Mouse (Mus musculus): Measurements from ENCODE around the gene Exph5. TPM values are rescaled to one million over a fixed set of nuclear protein-coding genes. Genes with fewer than 3 reads are reported as not detected.

Exph5 gene
- polyA plus RNA-seq, 1 experiment from 2014 or later, result 7.2 TPM

DNA sequence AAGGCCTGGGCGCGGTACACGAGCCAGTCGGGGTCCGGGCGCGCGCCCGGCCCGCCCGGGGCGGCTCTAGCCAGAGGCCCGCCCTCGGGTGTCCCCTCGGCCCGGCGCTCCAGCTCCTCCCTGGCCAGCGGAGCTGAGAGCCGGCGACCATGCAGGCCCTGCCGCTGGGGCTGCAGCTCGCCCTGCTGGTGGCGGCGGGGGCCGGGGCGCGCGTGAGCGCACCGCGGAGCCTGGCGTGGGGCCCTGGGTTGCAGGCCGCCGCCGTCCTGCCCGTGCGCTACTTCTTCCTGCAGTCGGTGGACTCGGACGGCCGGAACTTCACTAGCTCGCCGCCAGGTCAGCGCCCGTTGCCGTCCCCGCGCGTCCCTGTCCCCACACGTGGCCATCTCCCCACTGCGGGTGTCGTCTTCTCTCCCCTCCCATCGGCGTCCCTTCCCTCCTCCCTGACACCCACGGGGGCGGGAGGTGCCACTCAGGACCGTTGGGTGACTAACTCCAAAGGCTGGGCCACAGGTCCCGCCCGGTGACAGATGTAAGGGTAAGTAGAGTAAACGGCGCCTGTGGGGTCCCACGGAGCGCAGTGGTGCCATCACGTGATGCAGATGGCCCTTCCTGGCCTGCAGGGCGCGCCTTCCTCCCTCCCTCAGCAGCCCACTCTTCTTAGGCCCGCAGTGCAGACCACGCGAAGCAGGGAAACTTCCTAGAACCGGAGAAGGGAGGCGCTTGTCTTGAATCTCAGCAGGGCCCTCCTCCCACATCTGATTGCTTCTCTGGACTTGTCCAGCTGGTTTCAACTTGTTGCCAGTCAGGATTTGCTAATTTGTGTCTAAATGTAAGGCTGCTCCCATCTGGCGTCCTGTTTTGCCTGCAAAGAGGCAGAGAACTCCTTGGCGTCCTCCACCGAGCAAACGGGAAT is 82.7 kb downstream of the Exph5 start, which contains the start of gene Kdelc2:
TSS of gene Kdelc2 (plus strand) at position 75 of the 916 bp plus-strand sequence.
- WGBS, result 0% methylated on average over 57 of the region's 75 CpGs
- peak; percentile 58 for TF ChIP-seq CTCF (IDR thresholded peaks at IDR 0.05)
- peak; percentile 62 for TF ChIP-seq EP300 (IDR thresholded peaks at IDR 0.05)
- Histone ChIP-seq H3K4me3 (ENCODE audit: low read depth, low read length) (peak within 1 kb of the TSS; percentile 82), H3K36me3 (ENCODE audit: insufficient read depth, low read length) (no peaks in the 10 kb centered on the region), H3K4me1 (ENCODE audit: insufficient read depth, low read depth, low read length) (peaks cover 5% of the 10 kb centered on the region), H3K27ac (ENCODE audit: low read length) (peak within 1 kb of the TSS; percentile 98), H3K27me3 (replicated peaks; ENCODE audit: insufficient read depth, low read length) (no peaks in the 10 kb centered on the region), H3K9me3 (ENCODE audit: low read length) (no peaks in the 10 kb centered on the region), H3K4me2 (replicated peaks; ENCODE audit: low read depth, low read length) (peak within 1 kb of the TSS; percentile 89), H3K9ac (replicated peaks; ENCODE audit: low read depth) (peak within 1 kb of the TSS; percentile 89)
- DNase-seq (ENCODE audit: low spot score) (peak; percentile 98), ATAC-seq (peak; percentile 92)

DNA sequence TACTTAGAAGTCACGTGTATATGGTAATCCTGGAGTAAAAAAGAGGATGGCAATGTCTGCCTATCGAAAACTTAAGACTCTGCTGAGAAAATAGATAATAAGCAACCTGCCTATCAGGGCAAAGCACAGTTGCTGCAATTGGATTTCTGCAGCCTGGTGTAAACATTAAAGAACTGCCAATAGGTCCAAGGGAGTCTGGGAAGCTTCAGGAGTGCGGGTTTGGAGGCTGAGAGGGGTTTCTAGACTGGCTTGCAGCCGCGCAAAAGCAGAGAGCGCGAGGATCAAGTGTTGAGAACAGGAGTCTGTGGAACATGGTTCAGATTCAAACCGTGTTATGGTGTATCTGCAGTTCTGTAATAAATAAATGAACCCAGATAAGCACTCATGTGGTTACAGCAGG is 83.4 kb downstream of the Exph5 start:
- ATAC-seq, result peak; percentile 3
- TF ChIP-seq CTCF (IDR thresholded peaks at IDR 0.05) (no peak), EP300 (IDR thresholded peaks at IDR 0.05) (no peak)
- Histone ChIP-seq H3K36me3 (ENCODE audit: insufficient read depth, low read length) (no peaks in the 10 kb centered on the region), H3K9ac (replicated peaks; ENCODE audit: low read depth) (peak overlapping the region; percentile 89; the same call in 1 of the 2 replicates), H3K27ac (ENCODE audit: low read length) (peak overlapping the region; percentile 98), H3K4me1 (ENCODE audit: insufficient read depth, low read depth, low read length) (peaks cover 5% of the 10 kb centered on the region), H3K4me3 (ENCODE audit: low read depth, low read length) (peak overlapping the region; percentile 82), H3K4me2 (replicated peaks; ENCODE audit: low read depth, low read length) (peak overlapping the region; percentile 89), H3K9me3 (ENCODE audit: low read length) (no peaks in the 10 kb centered on the region), H3K27me3 (replicated peaks; ENCODE audit: insufficient read depth, low read length) (no peaks in the 10 kb centered on the region)
- WGBS, result 5% methylated on average over 8 of the region's 8 CpGs
- no peak for DNase-seq (ENCODE audit: low spot score)

DNA sequence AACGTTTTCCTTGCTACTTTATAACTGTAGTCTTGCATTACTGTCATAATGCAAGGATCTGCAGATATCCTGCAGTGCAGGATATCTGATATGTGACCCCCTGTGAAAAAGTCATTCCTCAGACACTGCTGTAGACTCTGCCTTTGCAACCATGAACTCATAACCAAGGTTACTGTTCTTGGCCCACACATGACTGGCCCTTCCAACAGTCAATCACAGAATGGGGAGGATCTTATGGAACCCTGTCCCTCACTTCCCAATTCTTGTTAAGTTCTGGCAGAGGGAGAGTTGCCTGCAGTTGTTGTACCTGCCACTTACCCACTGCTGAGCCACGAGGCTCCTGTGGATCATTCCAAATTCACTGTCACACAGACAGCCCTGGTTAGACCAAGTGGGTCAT is 86.0 kb downstream of the Exph5 start:
- ATAC-seq (no peak), DNase-seq (ENCODE audit: low spot score) (no peak)
- Histone ChIP-seq H3K4me1 (ENCODE audit: insufficient read depth, low read depth, low read length) (peaks cover 5% of the 10 kb centered on the region), H3K9me3 (ENCODE audit: low read length) (no peaks in the 10 kb centered on the region), H3K4me2 (replicated peaks; ENCODE audit: low read depth, low read length) (no peak overlapping the region), H3K4me3 (ENCODE audit: low read depth, low read length) (no peak overlapping the region), H3K36me3 (ENCODE audit: insufficient read depth, low read length) (peaks cover 5% of the 10 kb centered on the region; the same call in 1 of the 2 replicates), H3K27me3 (replicated peaks; ENCODE audit: insufficient read depth, low read length) (no peaks in the 10 kb centered on the region), H3K27ac (ENCODE audit: low read length) (no peak overlapping the region), H3K9ac (replicated peaks; ENCODE audit: low read depth) (no peak overlapping the region)
- TF ChIP-seq EP300 (IDR thresholded peaks at IDR 0.05), result no peak
- TF ChIP-seq CTCF (IDR thresholded peaks at IDR 0.05), result no peak
- 54% methylated on average over 2 of the region's 2 CpGs for WGBS

DNA sequence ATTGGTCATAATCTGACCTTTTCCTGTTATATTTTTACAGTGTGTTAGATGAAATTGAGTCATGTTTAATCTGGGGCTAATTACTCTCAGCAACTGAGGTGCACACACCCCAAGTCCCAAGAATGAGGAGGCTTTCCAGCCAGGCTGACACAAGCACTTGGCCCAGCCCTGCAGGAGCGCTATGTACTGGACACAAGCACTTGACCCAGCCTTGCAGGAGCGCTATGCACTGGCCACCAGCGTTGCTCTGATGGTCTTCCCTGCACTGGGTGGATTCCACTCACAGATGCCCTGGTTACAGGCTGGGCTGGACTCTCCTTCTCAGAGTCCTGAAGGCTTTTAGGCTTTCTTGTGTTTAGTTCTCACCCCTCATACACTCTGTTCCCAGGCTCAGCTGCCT is 87.6 kb downstream of the Exph5 start:
- WGBS, result 65% methylated on average over 3 of the region's 3 CpGs
- H3K4me2 ChIP-seq (replicated peaks; ENCODE audit: low read depth, low read length), result no peak overlapping the region
- no peak overlapping the region for H3K4me3 ChIP-seq (ENCODE audit: low read depth, low read length)
- H3K9me3 ChIP-seq (ENCODE audit: low read length), result no peaks in the 10 kb centered on the region
- no peak for TF ChIP-seq CTCF (IDR thresholded peaks at IDR 0.05)
- peak; percentile 92 for TF ChIP-seq EP300 (IDR thresholded peaks at IDR 0.05)
- H3K36me3 ChIP-seq (ENCODE audit: insufficient read depth, low read length), result peaks cover 5% of the 10 kb centered on the region; the same call in 1 of the 2 replicates
- DNase-seq (ENCODE audit: low spot score), result peak; percentile 75
- ATAC-seq, result peak; percentile 73
- peaks cover 3% of the 10 kb centered on the region; the same call in 1 of the 2 replicates for H3K4me1 ChIP-seq (ENCODE audit: insufficient read depth, low read depth, low read length)
- no peak overlapping the region; the same call in 1 of the 2 replicates for H3K9ac ChIP-seq (replicated peaks; ENCODE audit: low read depth)
- no peaks in the 10 kb centered on the region for H3K27me3 ChIP-seq (replicated peaks; ENCODE audit: insufficient read depth, low read length)
- H3K27ac ChIP-seq (ENCODE audit: low read length), result peak overlapping the region; percentile 73

DNA sequence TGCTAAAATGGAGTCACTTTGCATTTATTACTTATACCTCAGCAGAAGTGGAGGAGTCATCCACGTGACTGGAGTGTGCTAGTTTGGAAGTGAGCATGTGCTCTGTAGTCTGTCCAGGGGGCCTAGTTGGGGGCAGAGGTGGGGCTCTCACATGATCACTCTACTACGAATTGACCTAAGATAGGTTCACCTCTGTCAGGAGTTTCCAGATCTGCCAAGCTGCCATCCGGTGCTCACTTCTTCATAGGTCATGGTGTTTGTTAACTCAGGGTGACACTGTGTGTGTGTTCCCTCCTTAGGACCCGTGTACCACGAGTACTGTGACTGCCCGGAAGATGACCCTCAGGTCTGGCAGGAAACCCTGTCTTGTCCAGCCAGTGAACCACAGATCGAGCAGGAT is 88.7 kb downstream of the Exph5 start:
- no peak for ATAC-seq
- TF ChIP-seq EP300 (IDR thresholded peaks at IDR 0.05), result no peak
- TF ChIP-seq CTCF (IDR thresholded peaks at IDR 0.05), result no peak
- no peak for DNase-seq (ENCODE audit: low spot score)

DNA sequence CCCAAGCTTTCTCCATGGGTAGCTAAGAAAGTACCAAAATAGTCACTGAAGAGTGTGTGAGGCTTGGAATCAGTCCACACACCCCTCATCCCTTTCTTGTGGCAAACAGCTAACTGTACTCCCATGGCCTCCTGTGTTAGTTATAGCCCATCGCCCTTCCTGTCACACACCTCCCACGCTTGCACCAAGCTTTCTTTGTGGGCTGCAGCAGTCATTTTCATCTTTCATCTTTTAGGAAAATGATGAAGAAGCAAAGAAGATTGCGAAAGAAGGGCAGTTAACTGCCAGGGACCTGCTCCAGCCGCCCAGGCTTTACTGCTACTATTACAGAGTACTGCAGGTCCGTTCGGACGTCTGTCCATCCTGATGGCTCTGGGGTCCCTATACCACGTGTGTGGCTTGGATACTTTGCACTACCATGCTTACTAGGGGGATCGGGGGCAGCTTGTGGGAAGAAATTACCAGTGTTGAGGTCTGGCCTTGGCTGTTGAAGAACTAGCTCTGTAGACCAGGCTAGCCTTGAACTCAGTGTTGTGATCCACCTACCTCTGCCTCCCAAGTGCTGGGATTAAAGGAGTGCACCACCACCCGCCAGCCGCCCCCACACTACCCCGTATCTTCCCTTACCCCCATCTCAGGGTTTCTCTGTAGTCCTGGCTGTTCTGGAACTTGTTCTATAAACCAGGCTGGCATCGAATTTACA is 96.4 kb downstream of the Exph5 start:
- Histone ChIP-seq H3K4me2 (replicated peaks; ENCODE audit: low read depth, low read length) (no peak overlapping the region), H3K9me3 (ENCODE audit: low read length) (no peaks in the 10 kb centered on the region), H3K27ac (ENCODE audit: low read length) (no peak overlapping the region), H3K4me1 (ENCODE audit: insufficient read depth, low read depth, low read length) (peaks cover 7% of the 10 kb centered on the region; the same call in 1 of the 2 replicates), H3K4me3 (ENCODE audit: low read depth, low read length) (no peak overlapping the region), H3K27me3 (replicated peaks; ENCODE audit: insufficient read depth, low read length) (no peaks in the 10 kb centered on the region), H3K36me3 (ENCODE audit: insufficient read depth, low read length) (peaks cover 6% of the 10 kb centered on the region; the same call in 1 of the 2 replicates), H3K9ac (replicated peaks; ENCODE audit: low read depth) (no peak overlapping the region)
- WGBS, result 73% methylated on average over 13 of the region's 13 CpGs
- TF ChIP-seq EP300 (IDR thresholded peaks at IDR 0.05) (no peak), CTCF (IDR thresholded peaks at IDR 0.05) (no peak)
- DNase-seq (ENCODE audit: low spot score), result no peak
- no peak for ATAC-seq

More for the DNA sequence above, 88.7 kb downstream of the Exph5 start:
- H3K9me3 ChIP-seq (ENCODE audit: low read length), result no peaks in the 10 kb centered on the region
- H3K4me1 ChIP-seq (ENCODE audit: insufficient read depth, low read depth, low read length), result peaks cover under 1% of the 10 kb centered on the region; the same call in 1 of the 2 replicates
- H3K27ac ChIP-seq (ENCODE audit: low read length), result no peak overlapping the region
- H3K9ac ChIP-seq (replicated peaks; ENCODE audit: low read depth), result no peak overlapping the region
- H3K4me3 ChIP-seq (ENCODE audit: low read depth, low read length), result no peak overlapping the region
- WGBS, result 63% methylated on average over 7 of the region's 7 CpGs
- no peak overlapping the region for H3K4me2 ChIP-seq (replicated peaks; ENCODE audit: low read depth, low read length)
- H3K36me3 ChIP-seq (ENCODE audit: insufficient read depth, low read length), result peaks cover 8% of the 10 kb centered on the region; the same call in 1 of the 2 replicates
- no peaks in the 10 kb centered on the region for H3K27me3 ChIP-seq (replicated peaks; ENCODE audit: insufficient read depth, low read length)
